In genomic region chr9:48916011-48916788, GRCm38 (mm10) we compare ENCODE assay signal across 14 mouse cellular contexts. TPM values are rescaled to one million over a fixed set of nuclear protein-coding genes. Genes with fewer than 3 reads are reported as not detected.
DNase-seq lines count a peak whose midpoint lies in the region; ATAC-seq lines count a peak whose summit lies in the region.
"Had no signal": no experiment of that assay in that cellular context is flagged by ENCODE, and none has a peak within 500 bp of the region (broad histone marks: within the 10 kb centered on the region; RNA-seq: fewer than 3 reads in every experiment).

No protein-coding gene starts in this region.

- no peaks in the 10 kb centered on the region for H3K9me3 ChIP-seq in neural tube, embryonic 14.5 days (ENCODE audit: control insufficient read depth, low read length)
- no peaks in the 10 kb centered on the region for H3K9me3 ChIP-seq in neural tube, embryonic 15.5 days (replicated peaks)
- no peaks in the 10 kb centered on the region for H3K9me3 ChIP-seq in hindbrain, embryonic 13.5 days
- H3K9me3 ChIP-seq in heart, embryonic 10.5 days, result no peaks in the 10 kb centered on the region
- H3K9me3 ChIP-seq: kidney, embryonic 15.5 days had no signal

- no peaks in the 10 kb centered on the region for H3K4me1 ChIP-seq in neural tube, embryonic 14.5 days (ENCODE audit: control insufficient read depth, insufficient read depth, low read length)
- peaks cover 9% of the 10 kb centered on the region for H3K4me1 ChIP-seq in neural tube, embryonic 15.5 days
- H3K4me1 ChIP-seq in hindbrain, embryonic 13.5 days (replicated peaks), result peaks cover 18% of the 10 kb centered on the region
- H3K4me1 ChIP-seq in heart, embryonic 10.5 days, result peaks cover 3% of the 10 kb centered on the region; the same call in 1 of the 2 replicates

- H3K4me2 ChIP-seq in neural tube, embryonic 14.5 days (ENCODE audit: low read depth, low read length), result no peak overlapping the region
- H3K4me2 ChIP-seq in neural tube, embryonic 15.5 days, result no peak overlapping the region
- no peak overlapping the region for H3K4me2 ChIP-seq in hindbrain, embryonic 13.5 days
- H3K4me2 ChIP-seq: kidney, embryonic 15.5 days; liver, embryonic 11.5 days had no signal

- H3K4me3 ChIP-seq in neural tube, embryonic 14.5 days (ENCODE audit: low read depth, low read length), result no peak overlapping the region
- H3K4me3 ChIP-seq in neural tube, embryonic 15.5 days (replicated peaks), result no peak overlapping the region
- no peak overlapping the region for H3K4me3 ChIP-seq in hindbrain, embryonic 13.5 days
- no peak overlapping the region for H3K4me3 ChIP-seq in heart, embryonic 10.5 days
- H3K4me3 ChIP-seq: kidney, embryonic 15.5 days had no signal

- no peaks in the 10 kb centered on the region for H3K36me3 ChIP-seq in neural tube, embryonic 14.5 days (ENCODE audit: control insufficient read depth, insufficient read depth, low read length)
- no peaks in the 10 kb centered on the region for H3K36me3 ChIP-seq in neural tube, embryonic 15.5 days
- no peaks in the 10 kb centered on the region for H3K36me3 ChIP-seq in hindbrain, embryonic 13.5 days
- no peaks in the 10 kb centered on the region for H3K36me3 ChIP-seq in heart, embryonic 10.5 days
- H3K36me3 ChIP-seq: kidney, embryonic 15.5 days had no signal

- no peak overlapping the region for H3K9ac ChIP-seq in neural tube, embryonic 14.5 days (replicated peaks; ENCODE audit: low read depth, low read length)
- H3K9ac ChIP-seq in neural tube, embryonic 15.5 days (replicated peaks), result no peak overlapping the region
- H3K9ac ChIP-seq in hindbrain, embryonic 13.5 days, result no peak overlapping the region
- H3K9ac ChIP-seq: kidney, embryonic 15.5 days had no signal

- H3K27me3 ChIP-seq in neural tube, embryonic 14.5 days (ENCODE audit: control insufficient read depth, insufficient read depth, low read length), result no peaks in the 10 kb centered on the region
- no peaks in the 10 kb centered on the region for H3K27me3 ChIP-seq in neural tube, embryonic 15.5 days (replicated peaks)
- H3K27me3 ChIP-seq in hindbrain, embryonic 13.5 days, result no peaks in the 10 kb centered on the region
- H3K27me3 ChIP-seq in heart, embryonic 10.5 days (ENCODE audit: insufficient read depth, poor library complexity, severe bottlenecking), result no peaks in the 10 kb centered on the region; the same call in 1 of the 2 replicates
- H3K27me3 ChIP-seq: kidney, embryonic 15.5 days had no signal

- peak overlapping the region; percentile 22; the same call in 1 of the 2 replicates for H3K27ac ChIP-seq in neural tube, embryonic 14.5 days (ENCODE audit: low read depth, low read length)
- H3K27ac ChIP-seq in neural tube, embryonic 15.5 days (replicated peaks), result no peak overlapping the region
- peak overlapping the region; percentile 61 for H3K27ac ChIP-seq in hindbrain, embryonic 13.5 days
- H3K27ac ChIP-seq in heart, embryonic 10.5 days, result no peak overlapping the region
- H3K27ac ChIP-seq: kidney, embryonic 15.5 days had no signal

- 53% methylated on average over 18 of the region's 18 CpGs for WGBS in neural tube, embryonic 14.5 days
- WGBS in neural tube, embryonic 15.5 days, result 50% methylated on average over 18 of the region's 18 CpGs
- 44% methylated on average over 18 of the region's 18 CpGs for WGBS in hindbrain, embryonic 13.5 days
- 74% methylated on average over 18 of the region's 18 CpGs for WGBS in heart, embryonic 10.5 days

- DNase-seq in cerebellum, postnatal 14 days, result peak; percentile 67 to 71
- peak; percentile 66 for DNase-seq in retina, postnatal 1 day
- no peak for DNase-seq in heart, embryonic 10.5 days (ENCODE audit: low spot score)
- no peak for DNase-seq in left cerebral cortex, adult 9 months (ENCODE audit: low spot score in 2 of 2)
- DNase-seq: adrenal gland, adult 2 months; B cell, adult 2 months; cerebellum, adult 2 months; lung, postnatal 14 days had no signal

- ATAC-seq in cerebellum, adult (ENCODE audit: insufficient number of reproducible peaks, low FRiP score, low TSS enrichment), result no peak
- no peak for ATAC-seq in neural tube, embryonic 14.5 days (ENCODE audit: low read depth)
- ATAC-seq in neural tube, embryonic 15.5 days (ENCODE audit: low FRiP score), result no peak
- ATAC-seq in hindbrain, embryonic 13.5 days (ENCODE audit: low FRiP score), result peak; percentile 69; the same call in 1 of the 2 replicates

RNA-seq across cellular contexts. Expression of gene Htr3a, which starts 5.3 kb away (rescaled TPM):
- 1.6 and 4.5 TPM in 2 replicates for polyA plus RNA-seq in neural tube, embryonic 14.5 days (2014; fragmentation: Nextera tagmentation; extraction: Ambion mirVana)
- 2.3 and 3.2 TPM in 2 replicates for polyA plus RNA-seq in neural tube, embryonic 15.5 days (2015; fragmentation: Nextera tagmentation; extraction: Ambion mirVana)
- 2.6 and 2.9 TPM in 2 replicates for polyA plus RNA-seq in hindbrain, embryonic 13.5 days (2015; fragmentation: Nextera tagmentation; extraction: Ambion mirVana)
- 0.07 and 0.48 TPM in 2 replicates for polyA plus RNA-seq in heart, embryonic 10.5 days (2016; fragmentation: Nextera tagmentation; extraction: Ambion mirVana)
- polyA plus RNA-seq: liver, embryonic 11.5 days had no signal

RNA-seq across cellular contexts. Expression of gene Htr3b, which starts 48.6 kb away (rescaled TPM):
- 0.27 and 2.2 TPM in 2 replicates for polyA plus RNA-seq in neural tube, embryonic 14.5 days (2014; fragmentation: Nextera tagmentation; extraction: Ambion mirVana)
- 1.6 and 1.8 TPM in 2 replicates for polyA plus RNA-seq in neural tube, embryonic 15.5 days (2015; fragmentation: Nextera tagmentation; extraction: Ambion mirVana)
- polyA plus RNA-seq in hindbrain, embryonic 13.5 days (2015; fragmentation: Nextera tagmentation; extraction: Ambion mirVana), result 0.28 and 0.45 TPM in 2 replicates
- not detected in 2 replicates for polyA plus RNA-seq in heart, embryonic 10.5 days (2016; fragmentation: Nextera tagmentation; extraction: Ambion mirVana)
- polyA plus RNA-seq: cerebellum, adult 2 months; liver, embryonic 11.5 days had no signal

Comparison
In these comparisons a context has a peak if more than half of its experiments do, and no peak if none do; other contexts are left out.
1. H3K27ac ChIP-seq: peak in neural tube, embryonic 14.5 days (single experiment) and hindbrain, embryonic 13.5 days (single experiment); none in neural tube, embryonic 15.5 days (single experiment) and heart, embryonic 10.5 days (single experiment).
2. DNase-seq: peak in cerebellum, postnatal 14 days (2 of 2) and retina, postnatal 1 day (single experiment); none in heart, embryonic 10.5 days (single experiment) and left cerebral cortex, adult 9 months (0 of 2).